Mouse (Mus musculus): ENCODE data around the gene Kcnip1. TPM values are rescaled to one million over a fixed set of nuclear protein-coding genes. Genes with fewer than 3 reads are reported as not detected.

Gene Kcnip1
- total and polyA plus RNA-seq, 2 experiments: not detected

DNA sequence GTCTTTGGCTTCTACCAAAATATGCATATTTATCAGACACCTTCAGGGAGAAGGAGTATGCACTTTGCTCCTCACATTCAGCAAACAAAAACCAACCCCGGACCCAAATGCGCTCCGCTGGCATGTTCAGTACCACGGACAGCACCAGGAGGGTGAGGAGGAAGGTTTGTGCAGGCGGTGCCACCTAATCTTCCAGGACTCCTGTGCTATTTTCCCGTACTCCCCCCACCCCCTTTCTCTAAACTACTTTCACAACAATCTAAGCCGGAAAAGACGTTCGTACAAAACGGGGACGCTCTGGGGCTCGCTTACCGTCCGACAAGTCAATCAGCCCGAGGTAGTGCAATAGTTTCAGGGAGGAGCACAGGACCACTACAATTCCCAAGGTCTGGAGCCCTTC lies 312.8 kb downstream of the Kcnip1 start:
- no peak for DNase-seq (ENCODE audit: extremely low read depth, low read depth, low spot score)
- 2% methylated on average over 15 of the region's 15 CpGs for WGBS
- Histone ChIP-seq H3K27ac (replicated peaks; ENCODE audit: insufficient read depth, low read depth, low read length) (no peak overlapping the region), H3K4me1 (ENCODE audit: control insufficient read depth, insufficient read depth, low read length) (no peaks in the 10 kb centered on the region), H3K36me3 (ENCODE audit: control insufficient read depth, insufficient read depth, low read length) (no peaks in the 10 kb centered on the region), H3K79me2 (ENCODE audit: control insufficient read depth, insufficient read depth, low read length) (no peaks in the 10 kb centered on the region), H3K4me3 (ENCODE audit: insufficient read depth, low read depth, low read length) (no peak overlapping the region), H3K27me3 (ENCODE audit: control insufficient read depth, insufficient read depth, low read length) (no peaks in the 10 kb centered on the region; the same call in 1 of the 2 replicates), H3K9ac (ENCODE audit: low read depth, low read length) (no peak overlapping the region)
- TF ChIP-seq POLR2A (IDR thresholded peaks at IDR 0.05; ENCODE audit: extremely low read depth, insufficient read depth, low read length) (no peak), CTCF (IDR thresholded peaks at IDR 0.05; ENCODE audit: low read depth, low read length) (no peak)

DNA sequence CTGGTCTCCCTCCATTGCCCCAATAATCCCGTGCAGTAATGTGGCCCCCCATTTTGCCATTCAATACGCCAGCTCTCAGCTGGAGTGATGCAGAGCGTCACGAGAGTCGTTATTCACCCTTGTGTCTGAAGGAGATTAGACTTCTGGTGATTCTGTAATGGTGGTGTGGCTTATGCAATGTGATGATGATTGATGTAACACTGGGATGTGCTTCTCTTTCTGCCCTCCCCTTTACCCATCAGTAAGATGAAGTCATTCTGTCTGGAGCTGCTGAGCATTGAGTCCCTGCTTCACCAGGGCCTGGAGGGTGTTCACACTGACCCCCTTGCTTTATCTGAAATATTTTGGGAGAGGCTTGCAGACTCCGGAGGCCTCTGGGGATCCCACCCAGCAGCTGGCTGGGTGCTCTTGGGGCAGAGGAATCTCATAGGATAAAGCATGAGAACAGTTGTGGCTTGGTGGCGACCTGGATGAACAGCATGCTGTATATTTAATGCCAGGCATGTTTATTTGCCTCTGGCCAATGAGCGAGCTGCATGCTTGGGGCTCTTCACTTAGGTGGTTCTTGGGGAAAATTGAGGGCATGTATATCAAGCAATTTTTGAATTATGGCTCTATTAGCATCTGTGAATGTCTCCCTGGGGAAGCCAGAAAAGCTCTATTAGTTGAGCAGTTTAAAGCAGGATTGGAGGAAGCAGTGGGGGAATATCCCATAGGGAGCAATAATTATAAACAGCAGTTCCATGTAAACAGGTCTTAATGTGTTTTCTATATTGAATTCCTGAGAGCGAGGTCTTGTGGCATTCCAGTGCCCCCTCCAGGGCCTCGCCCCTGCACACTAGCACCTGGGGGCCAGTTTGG lies 322.6 kb downstream of the Kcnip1 start:
- no peak for TF ChIP-seq POLR2A (IDR thresholded peaks at IDR 0.05; ENCODE audit: extremely low read depth, insufficient read depth, low read length)
- TF ChIP-seq CTCF (IDR thresholded peaks at IDR 0.05; ENCODE audit: low read depth, low read length): no peak
- H3K36me3 ChIP-seq (ENCODE audit: control insufficient read depth, insufficient read depth, low read length): no peaks in the 10 kb centered on the region
- H3K27ac ChIP-seq (replicated peaks; ENCODE audit: insufficient read depth, low read depth, low read length): no peak overlapping the region
- no peak overlapping the region for H3K4me3 ChIP-seq (ENCODE audit: insufficient read depth, low read depth, low read length)
- no peaks in the 10 kb centered on the region for H3K27me3 ChIP-seq (ENCODE audit: control insufficient read depth, insufficient read depth, low read length)
- no peaks in the 10 kb centered on the region for H3K4me1 ChIP-seq (ENCODE audit: control insufficient read depth, insufficient read depth, low read length)
- H3K9ac ChIP-seq (ENCODE audit: low read depth, low read length): no peak overlapping the region
- H3K79me2 ChIP-seq (ENCODE audit: control insufficient read depth, insufficient read depth, low read length): no peaks in the 10 kb centered on the region
- DNase-seq (ENCODE audit: extremely low read depth, low read depth, low spot score): no peak
- 79% methylated on average over 10 of the region's 10 CpGs for WGBS

- Histone ChIP-seq H3K4me1 (ENCODE audit: control insufficient read depth, insufficient read depth, low read length) (no peaks in the 10 kb centered on the region), H3K79me2 (ENCODE audit: control insufficient read depth, insufficient read depth, low read length) (no peaks in the 10 kb centered on the region), H3K36me3 (ENCODE audit: control insufficient read depth, insufficient read depth, low read length) (no peaks in the 10 kb centered on the region), H3K27ac (replicated peaks; ENCODE audit: insufficient read depth, low read depth, low read length) (no peak overlapping the region), H3K9ac (ENCODE audit: low read depth, low read length) (no peak overlapping the region), H3K27me3 (ENCODE audit: control insufficient read depth, insufficient read depth, low read length) (no peaks in the 10 kb centered on the region), H3K4me3 (ENCODE audit: insufficient read depth, low read depth, low read length) (no peak overlapping the region)
- no peak for TF ChIP-seq CTCF (IDR thresholded peaks at IDR 0.05; ENCODE audit: low read depth, low read length)
- no peak for TF ChIP-seq POLR2A (IDR thresholded peaks at IDR 0.05; ENCODE audit: extremely low read depth, insufficient read depth, low read length)
- no peak for DNase-seq (ENCODE audit: extremely low read depth, low read depth, low spot score)
- 77% methylated on average over 6 of the region's 6 CpGs for WGBS
Measured at GRCm38 (mm10) chr11:33668376-33668775, 324.6 kb downstream of the Kcnip1 start.

DNA sequence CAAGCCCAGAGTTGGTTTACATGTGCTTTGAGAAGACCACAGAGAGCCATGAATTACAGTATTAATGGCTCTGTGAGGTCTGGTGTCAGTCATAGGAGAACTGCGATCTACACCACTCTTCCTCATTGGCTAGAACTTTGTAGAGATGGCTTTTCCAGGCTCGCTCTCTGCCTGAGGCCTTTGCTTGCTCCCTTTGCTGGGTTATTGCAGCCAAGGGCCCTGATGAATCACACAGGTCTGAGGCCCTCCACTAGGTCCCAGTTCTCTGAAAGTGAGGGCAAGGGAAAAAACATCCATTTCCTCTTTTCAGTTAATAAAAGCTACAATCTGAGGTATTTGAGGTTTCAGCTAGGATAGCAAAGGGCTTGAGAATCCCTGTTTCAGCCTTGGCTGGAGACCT lies 329.4 kb downstream of the Kcnip1 start:
- H3K27ac ChIP-seq (replicated peaks; ENCODE audit: insufficient read depth, low read depth, low read length): no peak overlapping the region
- H3K4me1 ChIP-seq (ENCODE audit: control insufficient read depth, insufficient read depth, low read length): no peaks in the 10 kb centered on the region
- no peak overlapping the region for H3K9ac ChIP-seq (ENCODE audit: low read depth, low read length)
- H3K27me3 ChIP-seq (ENCODE audit: control insufficient read depth, insufficient read depth, low read length): no peaks in the 10 kb centered on the region
- no peak for TF ChIP-seq POLR2A (IDR thresholded peaks at IDR 0.05; ENCODE audit: extremely low read depth, insufficient read depth, low read length)
- TF ChIP-seq CTCF (IDR thresholded peaks at IDR 0.05; ENCODE audit: low read depth, low read length): no peak
- DNase-seq (ENCODE audit: extremely low read depth, low read depth, low spot score): no peak
- H3K79me2 ChIP-seq (ENCODE audit: control insufficient read depth, insufficient read depth, low read length): no peaks in the 10 kb centered on the region
- H3K36me3 ChIP-seq (ENCODE audit: control insufficient read depth, insufficient read depth, low read length): no peaks in the 10 kb centered on the region
- no peak overlapping the region for H3K4me3 ChIP-seq (ENCODE audit: insufficient read depth, low read depth, low read length)
- whole genome bisulfite sequencing: 78% methylated on average over 2 of the region's 2 CpGs

DNA sequence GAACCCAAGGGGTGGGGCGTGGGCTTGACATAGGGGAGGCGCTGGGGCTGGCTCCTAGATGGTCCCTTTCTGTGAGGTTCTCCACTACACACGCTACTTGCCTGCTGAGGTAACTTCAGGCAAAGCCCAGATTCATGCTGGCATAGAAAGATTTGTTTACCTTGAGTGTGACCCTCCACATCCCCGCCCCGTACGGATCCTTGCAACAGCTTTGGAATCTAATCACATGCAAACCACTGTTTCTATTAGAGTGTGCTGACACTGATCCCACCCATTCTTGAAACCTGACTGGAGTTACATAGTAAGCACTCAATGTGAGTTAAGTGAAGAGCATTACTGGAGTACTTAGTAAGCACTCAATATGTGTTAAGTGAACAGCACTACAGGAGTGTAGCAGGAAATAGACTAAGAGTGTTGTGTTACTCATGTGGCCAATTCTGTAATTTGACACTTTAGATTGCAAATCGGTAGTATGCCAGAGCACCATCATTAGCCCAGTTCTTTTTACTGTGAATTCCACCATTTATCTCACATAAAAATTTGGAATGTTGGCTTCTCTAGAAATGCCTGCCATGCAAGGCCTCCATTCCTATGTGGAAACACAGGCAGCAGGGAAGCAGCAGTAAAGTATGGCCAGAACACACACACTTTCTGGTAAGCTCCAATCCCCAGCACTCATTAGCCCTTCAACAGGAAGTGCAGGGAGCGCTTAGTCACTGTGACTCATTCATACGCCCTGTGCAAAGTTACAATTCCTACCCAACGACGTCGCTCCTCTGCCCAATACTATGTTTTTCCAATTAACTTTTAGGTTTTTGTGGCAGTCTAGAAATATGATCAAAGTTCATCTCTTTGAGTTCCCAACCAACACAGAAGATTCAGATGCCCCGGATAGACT lies 332.7 kb downstream of the Kcnip1 start:
- TF ChIP-seq CTCF (IDR thresholded peaks at IDR 0.05; ENCODE audit: low read depth, low read length) (no peak), POLR2A (IDR thresholded peaks at IDR 0.05; ENCODE audit: extremely low read depth, insufficient read depth, low read length) (no peak)
- no peaks in the 10 kb centered on the region for H3K27me3 ChIP-seq (ENCODE audit: control insufficient read depth, insufficient read depth, low read length)
- no peak overlapping the region for H3K4me3 ChIP-seq (ENCODE audit: insufficient read depth, low read depth, low read length)
- H3K27ac ChIP-seq (replicated peaks; ENCODE audit: insufficient read depth, low read depth, low read length): no peak overlapping the region
- DNase-seq (ENCODE audit: extremely low read depth, low read depth, low spot score): no peak
- no peak overlapping the region for H3K9ac ChIP-seq (ENCODE audit: low read depth, low read length)
- H3K4me1 ChIP-seq (ENCODE audit: control insufficient read depth, insufficient read depth, low read length): no peaks in the 10 kb centered on the region
- H3K36me3 ChIP-seq (ENCODE audit: control insufficient read depth, insufficient read depth, low read length): no peaks in the 10 kb centered on the region
- WGBS: 74% methylated on average over 13 of the region's 13 CpGs
- no peaks in the 10 kb centered on the region for H3K79me2 ChIP-seq (ENCODE audit: control insufficient read depth, insufficient read depth, low read length)
